Mouse (Mus musculus) midbrain, postnatal 0 days (tissue): ENCODE measurements around the gene Prpf4. TPM values are rescaled to one million over a fixed set of nuclear protein-coding genes. Genes with fewer than 3 reads are reported as not detected.

Experiments
- ATAC-seq: fragments of 200-750 bp; cut with Nextera tagmentation; 2 replicates; pipeline ENCODE4 v1.8.0; 2017; ENCODE audit warnings: moderate number of reproducible peaks, mild to moderate bottlenecking, moderate TSS enrichment, moderate library complexity; ENCODE audit not compliant: low FRiP score
- DNase-seq: peaks from one replicate; pipeline ENCODE4 v3.0.0-alpha.2; 2015; ENCODE audit warnings: low spot score
- H3K27ac ChIP-seq: fragments of 300-500 bp; sonication (generic); 2 replicates; pipeline ENCODE4 v1.5.1; 2014; ENCODE audit warnings: low read depth, mild to moderate bottlenecking, low read length, mixed read lengths
- H3K27me3 ChIP-seq: fragments of 300-500 bp; sonication (generic); 2 replicates; pipeline ENCODE4 v1.6.1; 2014; ENCODE audit warnings: low read length, control low read depth, mixed read lengths; ENCODE audit not compliant: insufficient read depth
- H3K36me3 ChIP-seq: fragments of 300-500 bp; sonication (generic); 2 replicates; pipeline ENCODE4 v1.6.1; 2014; ENCODE audit warnings: low read length, control low read depth, mixed read lengths; ENCODE audit not compliant: insufficient read depth
- H3K4me1 ChIP-seq: fragments of 300-500 bp; sonication (generic); 2 replicates; pipeline ENCODE4 v1.6.1; 2014; ENCODE audit warnings: mild to moderate bottlenecking, control low read depth, antibody characterized with exemption, low read length, mixed read lengths; ENCODE audit not compliant: insufficient read depth
- H3K4me2 ChIP-seq: fragments of 300-500 bp; sonication (generic); 2 replicates; pipeline ENCODE4 v1.6.1; 2014; ENCODE audit warnings: low read depth, mild to moderate bottlenecking, low read length, mixed read lengths; ENCODE audit not compliant: poor library complexity, severe bottlenecking
- H3K4me3 ChIP-seq: fragments of 300-500 bp; sonication (generic); 2 replicates; pipeline ENCODE4 v1.5.1; 2014; ENCODE audit warnings: low read depth, mild to moderate bottlenecking, low read length, moderate library complexity
- H3K9ac ChIP-seq: fragments of 300-500 bp; sonication (generic); replicated peaks from 2 replicates; pipeline ENCODE4 v1.6.1; 2014; ENCODE audit warnings: mild to moderate bottlenecking, low read length, moderate library complexity, mixed read lengths; ENCODE audit not compliant: poor library complexity, severe bottlenecking
- H3K9me3 ChIP-seq: fragments of 300-500 bp; sonication (generic); 2 replicates; pipeline ENCODE4 v1.6.1; 2016; ENCODE audit warnings: low read length, control low read depth
- CTCF ChIP-seq: IDR thresholded peaks from 2 replicates; pipeline ENCODE4 v1.5.1; 2016; ENCODE audit warnings: antibody characterized with exemption, mild to moderate bottlenecking
- WGBS: fragments of 180-500 bp; shearing (Covaris S2); extraction: QIAGEN DNeasy Blood & Tissue Kit; methylation state at CpG from one replicate; pipeline ENCODE4 v1.1.7; 2014; 5-methylcytosine and 5-hydroxymethylcytosine counted together
- polyA plus RNA-seq: library from polyadenylated mRNA; unstranded; fragments of >200 nt; fragmentation: Nextera tagmentation; extraction: Ambion mirVana; gene quantifications from 2 replicates; pipeline ENCODE4 v1.2.1, GENCODE M21; 2015
- total RNA-seq: library from RNA; depleted of rRNA; stranded (reverse); fragments of >200 nt; gene quantifications from 2 replicates; pipeline ENCODE4 v1.2.3, GENCODE M21; 2014; rRNA removed

Gene Prpf4
- total RNA-seq (13.4 and 16.0 TPM in 2 replicates), polyA plus RNA-seq (12.8 TPM in 2 replicates)

DNA sequence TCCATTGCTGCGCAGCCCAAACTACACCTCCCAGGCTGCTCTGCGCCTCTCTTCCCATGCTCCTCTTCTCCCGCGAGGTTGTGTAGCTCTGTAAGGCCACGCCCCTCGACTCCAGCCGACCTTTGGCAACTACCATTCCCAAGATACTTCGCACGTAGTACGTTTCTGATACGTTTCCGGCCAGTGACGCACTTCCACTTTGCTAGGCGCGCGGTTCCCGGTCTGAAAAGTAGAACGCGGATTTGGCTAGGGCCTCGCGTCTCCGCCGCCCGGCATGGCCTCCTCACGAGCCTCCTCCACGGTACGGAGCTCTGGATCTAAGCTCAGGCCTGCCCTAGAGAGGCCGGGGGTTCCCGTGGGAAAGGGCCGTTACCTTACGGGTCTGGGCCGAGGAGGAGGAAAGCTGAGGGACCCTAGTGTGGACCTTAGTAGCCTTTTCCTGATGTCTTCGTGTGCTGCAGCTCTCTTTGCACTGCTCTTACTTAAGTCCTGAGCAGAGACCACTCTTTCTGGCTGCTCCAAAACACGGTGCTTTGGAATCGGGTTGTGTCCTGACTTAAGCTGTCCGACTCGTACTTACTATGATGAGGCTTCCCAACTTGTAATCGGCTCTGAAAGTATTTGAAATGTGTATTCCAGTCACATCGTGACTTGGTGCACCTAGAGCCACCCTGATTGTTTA lies at the start of gene Prpf4, which contains the start of gene Cdc26:
Prpf4 (plus strand) TSS at position 197 of the 682 bp plus-strand sequence.
Cdc26 (minus strand) TSS at position 42 of the 682 bp plus-strand sequence.
- H3K4me2 ChIP-seq: peak within 1 kb of the TSS; percentile 55
- ATAC-seq (peak; percentile 99), DNase-seq (peak; percentile 100)
- no peaks in the 10 kb centered on the region for H3K9me3 ChIP-seq
- under 1% methylated on average over 39 of the region's 39 CpGs for WGBS
- H3K9ac ChIP-seq: peak within 1 kb of the TSS; percentile 77
- H3K4me1 ChIP-seq: peaks cover 10% of the 10 kb centered on the region
- H3K27me3 ChIP-seq: no peaks in the 10 kb centered on the region
- peak within 1 kb of the TSS; percentile 87 for H3K4me3 ChIP-seq
- peak within 1 kb of the TSS; percentile 74 for H3K27ac ChIP-seq
- no peak for TF ChIP-seq CTCF
- H3K36me3 ChIP-seq: peaks cover 14% of the 10 kb centered on the region

DNA sequence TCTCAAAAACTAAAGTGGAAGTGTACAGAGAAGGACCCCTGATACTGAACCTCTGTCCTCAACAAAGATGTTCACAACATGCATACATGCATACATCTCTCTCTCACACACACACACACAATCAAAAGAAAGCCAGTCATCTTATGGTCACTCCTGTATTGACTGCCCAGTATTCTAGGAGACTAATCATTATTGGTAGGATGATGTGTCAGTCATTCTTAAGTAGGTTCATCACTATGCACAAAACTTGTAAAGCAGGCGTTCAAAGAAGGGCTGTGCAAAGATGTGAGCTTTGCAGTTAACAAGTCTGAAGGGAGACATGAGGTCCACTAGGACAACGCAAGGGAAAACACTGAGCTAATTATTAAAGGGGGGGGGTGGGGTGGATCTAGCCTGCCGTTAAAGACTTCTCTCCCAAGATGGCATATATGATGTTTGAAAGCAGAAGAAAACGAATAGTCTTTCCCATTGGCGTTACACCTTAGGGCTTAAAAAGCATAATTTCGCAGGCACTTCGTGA lies 49.3 kb upstream of the Prpf4 start:
- 43% methylated on average over 7 of the region's 7 CpGs for WGBS
- TF ChIP-seq CTCF: no peak
- peaks cover 7% of the 10 kb centered on the region; the same call in 1 of the 2 replicates for H3K4me1 ChIP-seq
- ATAC-seq (no peak), DNase-seq (no peak)
- H3K36me3 ChIP-seq: no peaks in the 10 kb centered on the region; the same call in 1 of the 2 replicates
- peak overlapping the region; percentile 77 for H3K9ac ChIP-seq
- H3K27me3 ChIP-seq: no peaks in the 10 kb centered on the region
- peak overlapping the region; percentile 88 for H3K4me3 ChIP-seq
- H3K9me3 ChIP-seq: no peaks in the 10 kb centered on the region
- H3K4me2 ChIP-seq: peak overlapping the region; percentile 75
- H3K27ac ChIP-seq: peak overlapping the region; percentile 78

DNA sequence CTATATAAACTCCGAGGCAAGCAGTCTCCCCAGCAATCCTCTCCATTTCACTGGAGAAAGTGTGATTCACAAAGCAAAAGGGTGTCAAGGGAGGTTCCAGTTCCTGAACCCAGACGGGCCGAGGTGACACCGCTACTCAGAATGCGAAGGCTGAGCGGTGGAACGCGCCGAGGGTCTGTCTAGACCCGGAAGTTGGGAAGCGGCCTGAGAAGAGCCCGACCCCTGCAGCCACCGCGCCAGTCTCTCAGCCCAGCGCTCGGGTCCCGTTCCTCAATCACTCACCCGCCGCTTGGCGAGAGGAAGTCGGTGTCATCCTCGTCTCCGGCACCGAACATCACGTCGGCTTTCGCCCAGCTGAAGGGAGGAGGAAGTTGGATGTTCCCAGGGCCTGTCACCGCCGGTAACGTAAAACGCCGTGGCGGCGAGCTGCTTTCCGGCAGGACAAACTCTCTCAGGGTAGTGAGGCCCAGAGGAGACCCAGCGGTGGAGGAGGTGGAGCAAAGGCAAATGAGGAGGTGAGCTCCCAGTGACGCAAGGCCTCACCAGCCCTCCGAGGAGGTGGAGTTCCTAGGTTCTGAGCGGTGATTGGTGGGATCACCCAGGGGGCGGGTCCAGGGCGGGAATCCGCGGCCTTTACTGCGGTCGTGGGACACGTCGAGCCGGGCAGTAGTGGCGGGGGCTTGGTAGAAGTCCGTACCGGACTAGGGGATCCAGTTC lies 48.4 kb upstream of the Prpf4 start, which contains the start of the genes Fkbp15 and Slc31a1:
Fkbp15 (minus strand) TSS at position 461 of the 717 bp plus-strand sequence.
Slc31a1 (plus strand) TSS at position 640 of the 717 bp plus-strand sequence.
- H3K4me1 ChIP-seq: peaks cover 7% of the 10 kb centered on the region; the same call in 1 of the 2 replicates
- no peak; the same call in 1 of the 2 replicates for TF ChIP-seq CTCF
- peak within 1 kb of the TSS; percentile 78 for H3K27ac ChIP-seq
- ATAC-seq (peak; percentile 100), DNase-seq (peak; percentile 99)
- H3K36me3 ChIP-seq: no peaks in the 10 kb centered on the region; the same call in 1 of the 2 replicates
- under 1% methylated on average over 51 of the region's 51 CpGs for WGBS
- H3K4me3 ChIP-seq: peak within 1 kb of the TSS; percentile 88
- peak within 1 kb of the TSS; percentile 77 for H3K9ac ChIP-seq
- peak within 1 kb of the TSS; percentile 86 for H3K4me2 ChIP-seq
- H3K27me3 ChIP-seq: no peaks in the 10 kb centered on the region
- H3K9me3 ChIP-seq: no peaks in the 10 kb centered on the region

DNA sequence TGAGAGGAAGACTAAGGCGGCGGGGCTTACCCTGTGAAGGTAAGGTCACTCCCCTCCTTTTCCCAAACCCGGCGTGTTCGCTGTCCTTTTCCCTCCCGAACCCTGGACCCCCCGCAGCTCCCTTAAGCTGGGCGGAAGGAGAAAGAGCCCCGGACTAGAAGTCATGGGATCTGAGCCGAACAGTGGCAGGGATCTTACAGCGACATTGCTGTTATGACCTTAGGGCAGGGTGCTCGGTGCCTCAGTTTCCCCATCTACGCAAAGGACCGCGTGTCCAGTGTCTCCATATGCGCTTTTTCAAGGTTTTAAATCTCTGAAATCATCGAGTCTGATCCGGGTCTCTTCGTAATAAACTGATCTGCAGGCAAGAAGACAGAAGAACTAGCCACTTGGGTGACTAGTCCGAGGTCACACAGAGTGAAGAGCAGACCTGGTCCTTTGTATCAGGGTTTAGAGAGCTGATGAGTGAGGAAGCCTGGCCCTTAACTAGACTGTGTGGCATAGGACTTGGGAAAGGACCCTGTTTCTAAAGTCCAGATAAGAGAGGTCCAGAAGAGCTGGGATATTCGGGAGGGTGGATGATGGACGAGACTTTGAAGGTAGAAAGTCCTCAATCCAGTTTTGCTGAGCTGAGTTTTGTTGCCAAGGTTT lies 47.7 kb upstream of the Prpf4 start:
- Histone ChIP-seq H3K4me2 (peak overlapping the region; percentile 86), H3K27me3 (no peaks in the 10 kb centered on the region), H3K36me3 (no peaks in the 10 kb centered on the region; the same call in 1 of the 2 replicates), H3K9ac (peak overlapping the region; percentile 64), H3K27ac (peak overlapping the region; percentile 63; the same call in 1 of the 2 replicates), H3K9me3 (no peaks in the 10 kb centered on the region), H3K4me3 (peak overlapping the region; percentile 88), H3K4me1 (peaks cover 7% of the 10 kb centered on the region; the same call in 1 of the 2 replicates)
- no peak for TF ChIP-seq CTCF
- DNase-seq (no peak), ATAC-seq (peak; percentile 26; the same call in 1 of the 2 replicates)
- under 1% methylated on average over 22 of the region's 22 CpGs for WGBS

DNA sequence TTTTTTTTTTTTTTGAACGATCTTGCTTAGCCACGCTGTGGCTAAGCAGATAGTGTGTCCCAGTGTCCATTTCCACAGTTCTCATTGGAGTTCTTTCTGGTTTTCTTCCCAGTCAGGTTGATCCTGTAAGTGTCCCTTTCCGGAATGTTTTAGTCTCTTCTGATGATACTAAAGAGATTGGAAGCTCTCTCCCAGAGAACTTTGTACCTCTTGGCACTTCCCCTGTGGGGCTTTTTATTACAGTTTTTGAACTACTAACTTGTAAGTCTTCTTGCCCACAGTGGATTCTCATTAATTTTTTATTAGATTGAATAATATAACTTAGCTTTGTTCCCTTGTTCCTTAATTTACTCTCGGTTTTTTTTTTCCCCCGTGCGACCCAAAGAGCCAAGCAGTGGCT lies 47.0 kb upstream of the Prpf4 start:
- peak overlapping the region; percentile 64; the same call in 1 of the 2 replicates for H3K9ac ChIP-seq
- ATAC-seq: no peak
- H3K27ac ChIP-seq: 0 out of 2 replicates have a peak overlapping the region, but pooled peaks have one; percentile 63
- H3K4me1 ChIP-seq: peaks cover 7% of the 10 kb centered on the region; the same call in 1 of the 2 replicates
- H3K27me3 ChIP-seq: no peaks in the 10 kb centered on the region
- no peaks in the 10 kb centered on the region for H3K9me3 ChIP-seq
- no peak for TF ChIP-seq CTCF
- no peaks in the 10 kb centered on the region; the same call in 1 of the 2 replicates for H3K36me3 ChIP-seq
- peak overlapping the region; percentile 86 for H3K4me2 ChIP-seq
- 37% methylated on average over 6 of the region's 6 CpGs for WGBS
- H3K4me3 ChIP-seq: peak overlapping the region; percentile 88
- no peak for DNase-seq
